Mouse (Mus musculus) kidney, adult 2 months (tissue): ENCODE results near the gene Znrf4. TPM values are rescaled to one million over a fixed set of nuclear protein-coding genes. Genes with fewer than 3 reads are reported as not detected.

Experiments used
- DNase-seq: peaks from one replicate; pipeline ENCODE4 v3.0.0; 2021
- H3K27ac ChIP-seq: fragments of 200-500 bp; 2 replicates; pipeline ENCODE4 v1.5.1; 2012; ENCODE audit warnings: low read depth, low read length, control low read depth, inconsistent platforms; ENCODE audit not compliant: insufficient read depth
- H3K27me3 ChIP-seq: fragments of 200-500 bp; replicated peaks from 2 replicates; pipeline ENCODE4 v1.6.1; 2012; ENCODE audit warnings: mild to moderate bottlenecking, moderate library complexity, low read length, inconsistent platforms; ENCODE audit not compliant: control insufficient read depth, insufficient read depth
- H3K36me3 ChIP-seq: fragments of 200-500 bp; 2 replicates; pipeline ENCODE4 v1.6.1; 2012; ENCODE audit warnings: mild to moderate bottlenecking, moderate library complexity, low read length, inconsistent platforms; ENCODE audit not compliant: control insufficient read depth, insufficient read depth
- H3K4me1 ChIP-seq: fragments of 200-500 bp; 2 replicates; pipeline ENCODE4 v1.6.1; 2011; ENCODE audit warnings: low read length; ENCODE audit not compliant: control insufficient read depth, insufficient read depth
- H3K4me3 ChIP-seq: fragments of 200-500 bp; 2 replicates; pipeline ENCODE4 v1.5.1; 2011; ENCODE audit warnings: mild to moderate bottlenecking, low read depth, low read length, control low read depth; ENCODE audit not compliant: insufficient read depth
- CTCF ChIP-seq: fragments of 200-500 bp; conservative IDR thresholded peaks from 2 replicates; pipeline ENCODE4 v1.5.1; 2011; ENCODE audit warnings: low read depth, mild to moderate bottlenecking, control low read depth, low read length, moderate library complexity, mixed read lengths; ENCODE audit not compliant: insufficient read depth, insufficient read length
- POLR2A ChIP-seq: fragments of 200-500 bp; IDR thresholded peaks from one replicate; pipeline ENCODE4 v1.6.1; 2011; ENCODE audit warnings: low read depth, low read length, control low read depth
- WGBS: fragments of 180-500 bp; shearing (Covaris S2); methylation state at CpG from one replicate; pipeline ENCODE4 v1.1.7; 2018; 5-methylcytosine and 5-hydroxymethylcytosine counted together
- polyA plus RNA-seq: library from polyadenylated mRNA; depleted of rRNA; stranded (reverse); fragments of >200 nt; gene quantifications from 2 replicates; pipeline ENCODE4 v1.2.3, GENCODE M21; 2012

Znrf4 gene
- polyA plus RNA-seq, 1 experiment: 0.17 TPM

GRCm38 (mm10) chr17:56488028-56488427, 24.2 kb downstream of the Znrf4 start:
- Histone ChIP-seq H3K4me1 (no peaks in the 10 kb centered on the region), H3K27ac (no peak overlapping the region), H3K36me3 (no peaks in the 10 kb centered on the region), H3K4me3 (no peak overlapping the region), H3K27me3 (no peaks in the 10 kb centered on the region)
- 24% methylated on average over 12 of the region's 12 CpGs for WGBS
- DNase-seq: no peak
- no peak for TF ChIP-seq CTCF
- no peak for TF ChIP-seq POLR2A

DNA sequence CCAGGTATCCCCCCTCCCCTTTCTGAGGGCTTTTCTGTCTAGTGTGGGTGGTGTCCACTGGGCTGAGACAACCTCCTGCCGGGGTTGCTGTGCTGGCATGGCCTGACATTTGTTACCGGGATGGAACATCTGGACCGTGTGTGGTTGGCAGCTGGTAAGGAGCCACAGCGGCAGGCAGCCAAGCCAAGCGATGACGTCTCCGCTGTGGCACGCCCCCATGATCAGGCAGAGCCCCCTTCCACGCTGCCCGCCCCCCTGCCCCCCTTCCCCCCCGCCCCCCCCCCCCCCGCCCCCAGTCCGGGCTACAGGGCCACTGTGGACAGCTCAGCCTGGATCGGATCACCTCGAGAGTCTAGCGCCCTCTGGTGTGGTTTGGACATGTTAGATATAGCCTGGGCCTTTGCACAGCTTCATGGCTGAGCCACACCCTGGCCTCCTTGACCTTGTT, 24.8 kb downstream of the Znrf4 start:
- Histone ChIP-seq H3K27ac (no peak overlapping the region), H3K4me3 (no peak overlapping the region), H3K4me1 (no peaks in the 10 kb centered on the region), H3K27me3 (no peaks in the 10 kb centered on the region), H3K36me3 (no peaks in the 10 kb centered on the region)
- TF ChIP-seq POLR2A (no peak), CTCF (peak; percentile 52)
- peak; percentile 50 for DNase-seq
- WGBS: 5% methylated on average over 11 of the region's 16 CpGs

DNA sequence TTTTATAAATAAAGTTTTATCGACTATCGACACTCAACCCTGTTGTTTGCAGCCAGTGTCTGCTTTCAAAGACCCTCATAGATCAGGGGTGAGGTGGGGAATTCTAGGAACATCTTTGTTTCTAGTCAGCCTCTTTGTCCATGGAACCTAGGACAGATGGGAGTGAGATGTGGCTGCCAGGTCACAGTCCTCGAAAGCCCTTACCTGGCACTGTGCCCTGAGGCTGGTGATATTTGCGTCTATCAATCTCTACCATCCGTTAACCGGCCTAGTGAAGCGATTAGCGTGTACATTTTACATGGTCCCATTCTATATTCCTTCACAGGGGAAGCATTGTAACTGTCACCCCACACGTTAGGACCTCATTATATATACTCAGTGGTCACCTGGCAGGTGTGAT, 26.3 kb downstream of the Znrf4 start:
- no peak for DNase-seq
- no peaks in the 10 kb centered on the region for H3K4me1 ChIP-seq
- TF ChIP-seq POLR2A: no peak
- no peak for TF ChIP-seq CTCF
- no peak overlapping the region for H3K27ac ChIP-seq
- H3K4me3 ChIP-seq: no peak overlapping the region
- no peaks in the 10 kb centered on the region for H3K27me3 ChIP-seq
- 92% methylated on average over 9 of the region's 9 CpGs for WGBS
- no peaks in the 10 kb centered on the region for H3K36me3 ChIP-seq

GRCm38 (mm10) chr17:56485118-56485517, 27.1 kb downstream of the Znrf4 start:
- H3K36me3 ChIP-seq: no peaks in the 10 kb centered on the region
- H3K27ac ChIP-seq: no peak overlapping the region
- WGBS: 70% methylated on average over 9 of the region's 9 CpGs
- no peak overlapping the region for H3K4me3 ChIP-seq
- no peaks in the 10 kb centered on the region for H3K27me3 ChIP-seq
- no peak for DNase-seq
- TF ChIP-seq CTCF: no peak
- TF ChIP-seq POLR2A: no peak
- H3K4me1 ChIP-seq: no peaks in the 10 kb centered on the region

- 92% methylated on average over 1 of the region's 1 CpGs for WGBS
- H3K27me3 ChIP-seq: no peaks in the 10 kb centered on the region
- DNase-seq: no peak
- H3K4me3 ChIP-seq: no peak overlapping the region
- TF ChIP-seq POLR2A: no peak
- no peak for TF ChIP-seq CTCF
- H3K27ac ChIP-seq: no peak overlapping the region
- no peaks in the 10 kb centered on the region for H3K36me3 ChIP-seq
- H3K4me1 ChIP-seq: no peaks in the 10 kb centered on the region
Measured at GRCm38 (mm10) chr17:56482671-56483070, 29.6 kb downstream of the Znrf4 start.

- WGBS: 13% methylated on average over 6 of the region's 6 CpGs
- DNase-seq: peak; percentile 78
- Histone ChIP-seq H3K4me3 (no peak overlapping the region), H3K27ac (no peak overlapping the region), H3K4me1 (no peaks in the 10 kb centered on the region), H3K36me3 (no peaks in the 10 kb centered on the region), H3K27me3 (peaks cover 5% of the 10 kb centered on the region)
- TF ChIP-seq POLR2A (no peak), CTCF (peak; percentile 97)
Measured at GRCm38 (mm10) chr17:56479358-56479757, 32.9 kb downstream of the Znrf4 start.

- DNase-seq: no peak
- H3K4me3 ChIP-seq: no peak overlapping the region
- no peaks in the 10 kb centered on the region for H3K4me1 ChIP-seq
- H3K27me3 ChIP-seq: peaks cover 5% of the 10 kb centered on the region
- H3K36me3 ChIP-seq: no peaks in the 10 kb centered on the region
- TF ChIP-seq CTCF (no peak), POLR2A (no peak)
- 71% methylated on average over 11 of the region's 11 CpGs for WGBS
- no peak overlapping the region for H3K27ac ChIP-seq
Measured at GRCm38 (mm10) chr17:56478191-56478611, 34.0 kb downstream of the Znrf4 start.
